Mouse (Mus musculus) left cerebral cortex, adult 9 months (tissue): Measurements from ENCODE around the gene Man1c1.

Experiments
- DNase-seq, 2 experiments: peaks; one replicate each; pipeline ENCODE4 v3.0.0; 2022; ENCODE audit warnings: low spot score in 2 of 2

Gene Man1c1

DNA sequence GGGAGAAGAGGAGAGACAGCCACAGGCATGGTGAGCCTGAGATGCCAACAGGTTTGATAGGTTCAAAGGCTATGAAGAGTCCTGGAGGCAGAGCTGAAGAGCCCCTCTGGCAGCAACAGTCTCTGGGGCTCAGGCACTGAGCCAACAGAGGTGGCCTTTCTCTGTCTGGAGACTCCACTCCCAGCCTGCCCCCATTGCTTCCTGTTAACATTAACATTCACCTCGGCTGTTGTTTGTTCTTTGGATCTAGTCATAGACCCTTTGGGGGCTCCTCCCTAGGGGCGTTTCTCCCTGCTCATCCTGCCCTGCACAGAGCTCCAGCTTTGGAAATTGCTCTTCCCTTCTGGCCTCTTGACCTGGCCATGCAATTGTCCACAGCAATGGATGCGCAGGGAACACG is 20.9 kb upstream of the Man1c1 start:
- DNase-seq, result no peak

DNA sequence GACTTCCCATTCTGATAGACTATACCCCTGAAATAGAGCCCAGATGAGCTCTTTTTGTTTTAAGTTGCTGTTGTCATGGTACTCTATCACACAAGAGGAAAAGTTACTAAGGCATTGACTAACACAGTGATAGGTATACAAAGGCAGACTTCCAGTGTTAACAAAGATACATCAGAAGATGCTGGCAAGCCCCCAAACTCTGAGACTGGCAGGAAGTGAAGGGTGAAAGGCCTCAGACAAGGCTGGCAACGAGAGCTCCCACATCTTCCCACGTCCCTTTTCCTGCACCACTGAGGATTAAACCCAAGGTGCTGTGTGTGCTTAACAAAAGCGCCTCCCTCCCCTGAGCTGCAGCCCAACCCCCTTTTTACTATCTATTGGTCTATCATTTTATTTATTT is 19.2 kb upstream of the Man1c1 start:
- no peak for DNase-seq

DNA sequence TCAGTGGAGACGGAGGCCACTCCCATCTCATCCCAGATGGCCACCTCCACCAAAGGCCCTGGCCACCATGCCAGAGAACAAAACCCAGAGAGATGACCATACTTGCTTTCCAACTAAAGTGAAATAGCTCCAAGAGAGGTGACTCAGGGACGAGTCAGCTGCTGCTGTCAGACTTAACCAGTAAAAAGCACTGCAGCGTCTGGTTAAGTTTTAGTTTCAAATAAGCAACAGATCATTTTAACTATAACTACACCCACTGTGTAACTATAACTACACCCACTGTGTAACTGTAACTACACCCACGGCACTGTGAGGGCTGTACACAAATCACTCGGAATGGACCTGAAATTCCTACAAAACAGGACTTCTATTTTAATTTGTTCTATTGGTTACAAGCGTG is 17.0 kb upstream of the Man1c1 start:
- DNase-seq, result no peak

DNA sequence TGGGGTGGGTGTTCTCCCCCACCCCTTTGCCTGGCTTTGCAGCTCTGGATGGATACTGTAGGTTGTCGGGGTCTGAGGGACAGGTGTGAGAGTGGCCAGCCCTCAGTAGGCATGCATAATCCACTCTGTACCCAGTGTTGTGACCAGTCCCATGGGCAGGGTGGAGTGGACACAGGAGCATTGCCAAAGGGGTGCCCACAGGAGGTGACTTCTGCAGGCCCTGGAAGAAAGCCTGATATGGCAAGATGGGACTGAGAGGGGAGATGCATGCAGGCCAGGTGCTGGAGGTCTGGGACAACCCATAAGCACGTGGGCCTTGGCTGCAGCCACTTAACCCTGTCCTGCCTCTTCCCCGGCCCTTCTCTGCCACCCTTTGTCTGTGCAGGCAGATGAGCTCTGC is 16.3 kb upstream of the Man1c1 start:
- DNase-seq, result no peak

DNA sequence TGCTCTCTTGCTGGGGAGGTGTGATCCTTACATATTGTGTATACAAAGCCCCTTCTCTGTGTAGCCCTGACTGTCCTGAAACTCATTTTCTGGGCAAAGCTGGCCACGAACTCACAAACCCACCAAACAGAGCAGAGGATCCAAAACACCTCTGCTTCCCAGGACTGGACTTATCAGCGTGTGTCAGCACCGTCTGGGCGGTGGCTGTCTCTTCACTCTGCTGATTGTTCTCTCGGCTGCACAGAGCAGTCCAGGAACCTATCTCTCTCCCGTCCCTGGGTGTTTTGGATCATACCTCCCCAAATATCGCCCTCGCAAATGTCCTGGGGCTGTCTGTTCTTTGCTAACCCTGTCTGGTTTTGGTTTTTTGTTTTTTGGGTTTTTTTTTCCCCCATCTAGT is 15.4 kb upstream of the Man1c1 start:
- no peak for DNase-seq

DNA sequence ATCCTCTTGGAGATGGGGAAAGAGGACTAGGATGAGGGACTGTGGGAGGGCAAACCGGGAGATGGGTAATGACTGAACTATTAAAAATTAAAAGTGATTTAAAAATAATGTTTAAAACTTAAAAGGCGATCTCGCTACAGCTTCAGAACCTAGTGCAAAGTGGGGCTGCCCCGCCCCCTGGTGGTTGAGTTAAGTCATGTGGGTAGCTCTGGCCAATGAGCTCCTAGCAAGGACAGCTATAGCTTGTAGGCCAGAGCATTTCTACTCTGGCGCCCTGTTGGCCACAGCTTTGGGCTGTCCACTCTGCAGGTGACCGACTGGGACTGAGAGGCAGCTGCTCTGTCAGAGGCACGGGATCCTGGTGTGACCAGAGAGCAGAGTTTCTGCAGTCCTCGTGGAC is 9.8 kb upstream of the Man1c1 start:
- peak in 1 of 2 experiments; percentile 73 for DNase-seq

DNA sequence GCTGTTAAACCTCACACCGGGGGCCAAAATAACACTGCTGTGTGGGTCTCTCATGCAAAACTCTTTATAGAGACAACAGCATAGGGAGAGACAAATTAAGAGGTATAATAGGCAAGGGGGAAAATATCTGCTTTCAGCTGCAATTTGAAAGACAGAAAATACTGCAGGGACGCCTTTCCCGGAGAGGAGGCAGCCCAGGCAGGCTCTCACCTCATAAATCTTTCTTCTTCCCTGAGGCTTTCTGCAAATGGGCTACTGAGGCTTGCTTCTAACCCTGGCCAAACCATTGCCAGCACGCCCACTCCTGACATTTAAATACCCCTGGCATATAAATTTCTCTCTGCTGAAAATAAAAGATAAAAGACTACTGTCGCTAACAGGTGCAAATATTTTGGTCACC is 1.2 kb upstream of the Man1c1 start:
- no peak for DNase-seq

DNA sequence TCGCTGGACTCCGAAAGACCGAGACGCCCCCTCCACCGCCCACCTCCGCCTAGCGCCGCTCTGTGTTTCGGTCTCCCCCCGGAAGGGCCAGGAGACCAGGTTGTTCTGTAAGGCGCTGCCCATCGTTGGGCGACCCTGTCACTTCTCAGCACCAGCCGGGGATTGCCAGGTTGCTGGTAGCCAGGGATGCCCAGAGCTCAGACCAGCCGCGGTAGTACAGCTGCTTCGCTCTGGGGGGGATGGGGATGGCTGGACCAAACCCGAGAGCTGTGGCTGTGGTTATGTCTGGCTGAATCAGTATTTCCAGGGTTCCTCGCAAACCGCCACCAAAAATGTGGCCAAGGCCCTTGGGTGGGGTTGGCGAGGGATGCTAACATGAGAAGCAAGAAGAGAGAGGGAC is 500 bp upstream of the Man1c1 start:
- no peak for DNase-seq

DNA sequence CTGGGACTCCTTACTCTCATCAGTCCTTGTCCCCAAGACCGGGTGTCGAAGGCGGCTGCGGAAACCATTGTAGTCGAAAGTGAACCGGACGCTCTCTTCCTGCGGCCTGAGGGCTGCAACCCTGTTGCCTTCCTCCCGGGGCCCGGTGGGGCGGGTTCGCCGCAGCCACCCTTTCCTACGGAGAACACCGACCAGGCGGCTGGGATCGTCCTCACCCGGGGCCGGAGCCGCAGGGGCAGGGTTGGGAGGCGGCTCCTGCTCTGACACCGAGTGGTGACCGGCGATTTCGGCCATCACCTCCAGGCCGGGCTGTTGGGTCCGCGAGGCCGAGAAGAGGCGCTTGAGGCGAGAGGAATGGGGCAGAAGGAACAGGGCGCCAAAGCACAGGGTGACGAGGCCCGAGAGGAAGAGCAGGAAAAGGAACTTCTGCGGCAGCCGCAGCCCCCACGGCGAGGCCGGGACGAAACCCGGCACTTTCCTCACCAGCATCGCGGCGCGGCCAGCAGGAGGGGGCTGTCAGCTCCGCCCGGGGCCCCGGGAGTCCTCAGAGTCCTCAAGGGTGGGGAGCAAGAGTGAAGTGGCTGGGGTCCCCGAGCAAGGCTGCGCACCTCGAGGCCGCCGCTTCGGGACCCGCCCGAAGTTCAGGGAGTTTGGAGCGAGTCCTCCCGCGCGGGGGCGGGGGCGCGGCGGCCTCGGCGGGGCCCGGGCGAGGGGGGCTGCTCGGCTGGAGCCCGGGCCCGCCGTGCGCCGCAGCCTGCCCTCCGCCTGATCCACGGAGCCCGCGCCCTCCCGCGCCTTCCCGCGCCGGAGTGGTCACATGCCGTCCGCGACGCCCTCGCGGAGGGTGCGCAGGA is 882 bp downstream of the Man1c1 start:
- DNase-seq, result no peak

DNA sequence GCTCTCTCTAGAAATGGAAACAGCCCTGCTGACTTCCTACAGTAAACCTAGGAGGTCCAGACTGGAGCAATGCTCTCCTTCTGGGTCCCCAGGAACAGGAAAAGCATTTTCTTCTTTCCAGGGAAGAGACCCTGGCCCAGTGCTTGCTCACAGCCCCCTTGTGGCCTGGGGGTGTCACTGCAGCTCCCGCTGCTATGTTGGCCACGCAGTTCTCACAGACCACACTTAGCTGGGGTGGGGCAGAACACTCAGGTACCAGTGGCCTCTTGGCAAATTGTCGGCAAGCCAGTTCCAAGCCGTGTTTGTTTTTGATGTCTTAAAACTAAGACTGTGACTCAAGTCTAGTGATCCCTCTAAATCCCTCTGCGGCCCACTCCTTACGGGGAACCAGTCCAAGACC is 2.2 kb downstream of the Man1c1 start:
- DNase-seq, result peak in 1 of 2 experiments; percentile 74

DNA sequence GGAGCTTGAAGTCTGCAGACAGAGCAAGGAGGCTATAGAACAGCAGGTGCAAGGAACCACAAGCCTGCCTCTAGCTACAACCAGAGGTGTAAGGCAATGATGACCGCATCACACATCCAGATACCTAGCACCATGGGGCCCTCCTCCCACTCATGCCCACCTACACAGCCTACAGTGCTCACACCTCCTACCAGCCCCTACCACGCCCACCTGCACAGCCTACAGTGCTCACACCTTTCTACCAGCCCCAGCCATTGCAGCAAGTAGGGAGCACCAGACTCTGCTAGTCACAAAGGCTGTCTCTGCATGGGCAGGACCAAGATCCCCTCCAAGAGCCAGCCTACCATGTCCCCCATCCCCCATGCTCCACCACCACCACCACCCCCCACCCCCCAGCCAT is 3.2 kb downstream of the Man1c1 start:
- DNase-seq, result no peak

DNA sequence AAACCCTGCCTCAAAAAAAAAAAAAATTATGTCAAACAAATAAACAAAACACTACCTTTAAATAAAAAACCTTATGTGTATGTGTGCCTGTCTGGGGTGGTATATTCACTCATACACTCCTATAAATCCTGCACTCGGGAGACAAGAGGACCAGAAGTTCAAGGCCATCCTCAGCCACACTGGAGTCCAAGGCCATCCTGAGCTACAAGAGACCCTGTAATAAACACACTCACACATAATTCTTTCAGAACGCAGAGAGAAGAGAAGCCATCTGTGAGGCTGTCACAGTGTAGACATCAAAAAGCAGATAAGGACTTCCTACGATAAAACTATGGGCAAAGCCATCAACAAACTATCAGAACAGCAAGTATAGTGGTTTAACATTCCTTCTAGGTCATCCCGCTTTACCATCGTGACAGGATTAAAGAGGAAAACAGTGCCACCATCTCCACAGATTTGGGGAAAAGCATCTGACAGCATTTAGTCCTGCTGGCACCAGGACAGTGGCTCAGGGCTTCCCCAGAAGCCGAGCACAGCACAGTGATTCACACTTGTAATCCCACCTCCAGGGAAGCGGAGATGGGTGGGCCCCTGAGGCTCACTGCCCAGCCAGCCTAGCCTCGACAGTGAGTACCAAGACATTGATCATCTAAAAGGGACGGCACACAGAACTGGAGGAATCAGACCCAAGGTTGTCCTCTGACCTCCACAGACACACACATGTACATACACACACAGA is 10.7 kb downstream of the Man1c1 start:
- no peak for DNase-seq

DNA sequence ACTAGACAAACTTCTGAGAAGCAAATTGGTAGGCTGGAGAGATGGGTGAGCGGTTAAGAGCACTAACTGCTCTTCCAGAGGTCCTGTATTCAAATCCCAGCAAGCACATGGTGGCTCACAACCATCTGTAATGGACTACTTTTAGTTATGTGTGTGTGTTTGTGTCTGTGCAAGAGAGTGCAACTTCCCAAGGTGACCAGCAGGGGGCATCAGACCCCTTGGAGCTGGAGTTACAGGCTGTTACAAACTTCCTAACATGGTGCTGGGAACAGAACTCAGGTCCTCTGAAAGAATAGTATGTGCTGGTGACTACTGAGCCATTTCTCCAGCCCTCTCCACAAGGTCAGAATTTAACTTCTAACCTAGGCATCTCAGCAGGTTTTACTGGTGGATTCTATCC is 11.7 kb downstream of the Man1c1 start:
- no peak for DNase-seq

DNA sequence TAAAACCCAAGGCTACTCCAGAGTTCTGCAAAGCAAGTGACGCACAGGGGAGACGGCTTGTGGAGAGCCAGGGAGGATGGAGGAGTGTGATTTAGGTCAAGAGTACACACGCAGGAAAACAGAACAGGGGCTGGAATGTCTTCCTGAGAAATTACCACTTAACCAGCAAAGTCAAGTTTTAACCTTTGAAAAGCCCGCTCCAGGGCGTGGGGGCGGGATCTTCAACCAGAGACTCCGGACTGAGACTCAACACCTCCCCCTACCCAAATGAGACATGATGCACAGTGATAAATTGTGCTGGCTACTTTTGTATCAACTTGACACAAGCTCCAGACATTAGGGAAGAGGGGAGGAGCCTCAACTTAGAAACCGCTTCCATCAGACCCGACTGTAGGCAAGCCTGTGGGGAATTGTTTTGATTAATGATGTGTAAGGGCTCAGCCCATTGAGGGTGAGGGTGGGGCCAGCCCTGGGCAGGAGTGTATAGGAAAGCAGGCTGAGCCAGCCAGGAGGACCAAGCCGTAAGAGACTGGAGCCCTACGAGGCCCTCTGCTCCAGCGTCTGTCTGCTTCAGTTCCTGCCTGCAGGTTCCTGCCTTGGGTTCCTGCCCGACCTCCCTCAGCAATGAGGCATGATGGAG is 17.9 kb downstream of the Man1c1 start:
- no peak for DNase-seq

DNA sequence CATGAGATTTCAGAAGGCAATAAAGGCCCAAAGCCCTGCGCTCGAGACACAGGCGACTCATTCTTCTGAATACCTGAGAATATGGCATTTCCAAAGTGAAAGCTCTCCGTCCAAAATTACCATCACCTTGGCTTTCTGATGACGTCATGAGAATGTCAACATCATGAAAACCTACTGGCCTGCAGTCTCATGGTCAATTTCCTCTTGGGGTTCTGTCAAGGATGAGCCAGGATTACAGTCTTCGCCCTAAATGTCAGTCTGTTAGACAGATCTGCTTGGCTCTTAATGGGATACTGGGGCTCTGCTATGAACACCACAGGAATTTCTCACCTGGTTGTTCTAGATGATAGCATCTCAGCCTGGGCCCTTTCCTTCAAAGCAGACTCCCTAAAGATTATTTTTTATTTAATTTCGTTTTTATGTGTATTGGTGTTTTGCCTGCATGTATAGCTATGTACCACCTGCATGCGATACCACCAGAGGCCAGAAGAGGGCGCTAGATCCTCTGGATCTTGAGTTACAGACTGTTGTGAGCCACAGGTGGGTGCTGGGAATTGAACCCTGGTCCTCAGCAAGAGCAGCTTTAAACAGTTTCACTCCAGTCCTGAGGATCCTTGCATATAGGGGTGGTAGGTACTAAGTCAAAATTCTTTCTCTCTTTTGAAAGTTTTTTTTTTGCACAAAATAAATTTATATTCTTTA is 19.3 kb downstream of the Man1c1 start:
- DNase-seq, result no peak

DNA sequence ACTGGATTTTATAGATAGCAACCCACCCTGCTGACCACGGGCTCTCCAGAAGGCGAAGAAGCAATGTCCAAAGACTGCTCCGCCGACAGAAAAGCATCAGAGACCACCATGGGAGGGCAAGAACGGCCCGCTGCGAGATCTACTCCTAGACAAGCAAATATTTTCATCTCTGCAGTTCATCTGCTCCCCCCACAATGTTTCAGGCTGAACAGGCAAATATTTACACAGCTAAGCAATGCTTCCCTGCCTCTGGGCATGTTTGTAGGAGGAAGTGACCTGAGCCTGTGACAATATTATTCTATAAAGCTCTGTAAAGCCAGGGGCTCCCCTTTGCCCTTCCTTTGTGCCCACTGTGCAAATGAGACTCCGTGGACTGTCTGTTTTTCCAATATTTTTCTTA is 20.2 kb downstream of the Man1c1 start:
- no peak for DNase-seq

DNA sequence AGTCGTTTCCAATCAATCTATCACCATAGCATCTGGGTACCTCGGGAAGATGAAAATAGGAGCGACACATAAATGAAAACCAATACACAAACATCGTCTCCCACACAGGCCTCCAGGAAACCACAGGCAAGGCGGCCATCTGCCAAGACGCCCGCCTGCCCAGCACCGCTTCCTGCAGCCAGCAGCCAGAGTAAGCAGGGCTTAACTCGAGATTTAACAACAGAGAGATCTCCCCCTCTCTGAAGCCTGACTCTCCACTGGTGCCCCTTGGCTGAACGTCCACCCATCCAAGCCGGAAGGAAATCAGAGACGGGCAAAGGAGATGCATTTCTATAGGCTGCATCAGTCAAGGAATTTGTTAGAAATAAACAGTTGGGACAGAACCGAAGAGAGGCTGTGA is 21.1 kb downstream of the Man1c1 start:
- peak in 1 of 2 experiments; percentile 44 for DNase-seq

DNA sequence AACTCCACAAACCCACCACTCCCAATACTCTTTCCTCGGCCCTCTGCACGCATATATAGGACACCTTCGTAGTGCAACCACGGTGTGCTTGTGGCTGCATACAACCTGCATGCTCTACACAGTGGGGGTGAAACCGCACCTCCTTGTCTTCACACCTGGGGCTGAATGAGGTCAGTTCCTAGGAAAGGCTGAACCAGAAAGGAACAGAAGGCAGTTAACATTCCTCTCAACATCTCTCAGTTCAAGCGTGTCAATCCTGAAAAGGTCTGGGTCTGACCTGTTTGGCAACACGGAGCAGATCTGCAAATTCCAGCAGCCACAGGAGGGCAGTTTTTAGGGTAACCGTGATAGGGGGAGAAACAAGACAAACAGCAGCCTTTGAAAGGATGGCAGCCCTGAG is 21.7 kb downstream of the Man1c1 start:
- DNase-seq, result no peak

DNA sequence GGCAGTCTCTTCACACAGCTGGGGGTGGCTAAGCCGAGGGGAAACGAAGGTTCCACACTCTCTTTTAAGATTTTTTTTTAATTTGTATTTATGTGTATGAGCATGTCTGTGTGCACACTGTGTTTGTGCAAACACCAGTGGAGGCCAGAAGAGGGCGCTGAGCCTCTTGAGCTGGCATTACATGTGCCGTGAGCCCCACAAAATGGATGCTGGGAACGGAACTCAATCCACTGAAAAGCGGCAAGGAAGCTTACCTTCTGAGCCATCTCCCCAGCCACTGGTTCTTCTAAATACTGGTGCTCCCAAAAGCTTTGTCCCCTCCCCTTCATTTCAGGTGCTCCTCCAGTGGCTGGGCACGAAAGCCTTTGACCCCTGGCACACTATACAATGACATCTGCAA is 22.3 kb downstream of the Man1c1 start:
- no peak for DNase-seq

DNA sequence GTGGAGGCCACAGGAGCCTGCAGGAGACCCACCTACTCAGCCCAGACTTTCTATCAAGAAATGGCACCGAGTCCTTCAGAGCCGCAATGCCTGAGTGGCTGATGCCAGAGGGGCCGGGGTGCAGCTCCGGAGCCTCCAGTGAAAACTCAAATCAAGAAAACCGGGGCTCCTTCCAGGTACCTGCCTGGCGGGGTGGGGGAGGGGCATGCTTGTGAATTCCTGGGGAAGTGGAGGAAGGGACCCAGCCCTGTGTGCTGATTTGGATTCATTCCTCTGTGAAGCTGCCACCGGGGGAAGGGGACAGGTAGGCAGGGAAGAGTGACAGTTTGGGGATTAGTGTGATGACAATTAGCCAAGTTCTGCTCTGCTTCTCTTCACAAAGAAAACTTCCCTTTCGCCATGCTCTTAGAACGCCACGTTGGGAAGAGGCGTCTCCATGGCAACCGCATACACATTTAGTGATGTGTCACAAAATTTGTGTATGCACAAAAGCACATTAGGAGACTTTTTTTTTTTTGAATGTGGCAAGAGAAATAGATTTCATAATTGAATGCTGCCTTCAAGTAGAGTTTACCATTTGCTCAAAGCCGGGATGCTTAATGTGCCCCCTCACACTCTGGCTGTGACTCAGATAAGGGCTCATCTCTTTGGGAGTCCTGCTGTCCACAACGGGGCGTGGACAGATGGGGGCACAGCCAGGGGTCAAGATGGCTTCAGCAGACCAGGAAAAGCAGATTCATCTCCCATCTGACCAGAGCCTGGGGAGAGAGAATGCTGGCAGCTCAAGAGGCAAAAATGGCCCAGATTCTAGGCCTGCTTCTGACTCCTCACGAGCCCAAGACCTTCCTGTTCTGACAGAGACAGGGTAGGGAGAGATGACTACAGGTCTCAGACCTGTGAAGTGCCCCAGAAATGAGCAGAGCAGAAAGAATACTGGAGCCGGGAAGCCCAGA is 26.3 kb downstream of the Man1c1 start:
- DNase-seq, result peak in 1 of 2 experiments; percentile 71

DNA sequence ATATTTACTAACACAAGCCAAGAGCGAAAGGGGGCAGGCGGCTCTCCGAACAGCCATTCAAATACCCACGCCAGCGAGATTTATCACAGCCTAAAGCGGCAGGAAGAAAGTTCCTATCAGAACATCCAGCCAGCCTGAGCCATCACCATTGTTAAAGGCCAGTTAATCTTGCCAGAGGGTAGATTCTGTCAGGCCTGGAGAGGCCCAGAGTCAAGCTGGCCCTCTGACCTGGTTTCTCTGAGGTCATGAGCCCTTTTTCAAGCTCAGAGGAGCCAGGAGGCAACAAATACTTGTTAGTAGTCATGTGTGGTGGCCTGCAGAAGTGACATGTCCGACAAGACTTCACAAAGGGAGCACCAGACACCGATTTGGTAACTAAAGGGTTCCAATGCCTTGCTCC is 28.3 kb downstream of the Man1c1 start:
- no peak for DNase-seq
